In genomic region chr17:17592926-17593325, GRCm38 (mm10) we compare ENCODE assay signal across 15 mouse cellular contexts. TPM values are rescaled to one million over a fixed set of nuclear protein-coding genes. Genes with fewer than 3 reads are reported as not detected.
DNase-seq lines count a peak whose midpoint lies in the region; ATAC-seq and TF ChIP-seq lines count a peak whose summit lies in the region.
"Had no signal": no experiment of that assay in that cellular context is flagged by ENCODE, and none has a peak within 500 bp of the region (broad histone marks: within the 10 kb centered on the region; RNA-seq: fewer than 3 reads in every experiment).

No protein-coding gene starts in this region.

- peak; percentile 48; the same call in 1 of the 2 replicates for ATAC-seq in heart, embryonic 12.5 days (ENCODE audit: insufficient number of reproducible peaks, low FRiP score)
- ATAC-seq in stomach, postnatal 0 days (ENCODE audit: low FRiP score, low TSS enrichment), result peak; percentile 51; the same call in 1 of the 2 replicates

- H3K9me3 ChIP-seq in heart, embryonic 12.5 days (replicated peaks), result no peaks in the 10 kb centered on the region
- H3K9me3 ChIP-seq in stomach, postnatal 0 days (ENCODE audit: control insufficient read depth, low read length), result no peaks in the 10 kb centered on the region
- no peaks in the 10 kb centered on the region for H3K9me3 ChIP-seq in hindbrain, embryonic 10.5 days
- H3K9me3 ChIP-seq: embryonic facial prominence, embryonic 15.5 days; hindbrain, embryonic 15.5 days; limb, embryonic 15.5 days; neural tube, embryonic 15.5 days had no signal

- peak; percentile 74 for DNase-seq in heart, adult 8-10 months (ENCODE audit: low spot score)
- DNase-seq in heart, postnatal 25 days (ENCODE audit: low spot score), result no peak
- peak; percentile 40 to 47 for DNase-seq in right cerebral cortex, adult 2 months (ENCODE audit: low spot score in 2 of 2)
- no peak for DNase-seq in right cerebral cortex, postnatal 10 days (ENCODE audit: low spot score in 2 of 2)
- no peak for DNase-seq in stomach, postnatal 0 days (ENCODE audit: low spot score)
- no peak for DNase-seq in adrenal gland, postnatal 4 days (ENCODE audit: low spot score in 2 of 2)
- no peak for DNase-seq in hindbrain, embryonic 10.5 days (ENCODE audit: low spot score)
- DNase-seq: cerebellum, adult 9-10 months; kidney, adult 2 months had no signal

- TF ChIP-seq EP300 in stomach, postnatal 0 days (optimal IDR thresholded peaks at IDR 0.05), result no peak

- no peak overlapping the region for H3K4me3 ChIP-seq in heart, embryonic 12.5 days
- H3K4me3 ChIP-seq in stomach, postnatal 0 days (ENCODE audit: low read depth, low read length), result no peak overlapping the region
- no peak overlapping the region for H3K4me3 ChIP-seq in hindbrain, embryonic 10.5 days
- H3K4me3 ChIP-seq: embryonic facial prominence, embryonic 15.5 days; hindbrain, embryonic 15.5 days; limb, embryonic 15.5 days; neural tube, embryonic 15.5 days had no signal

- 28% methylated on average over 1 of the region's 1 CpGs for WGBS in heart, embryonic 12.5 days
- WGBS in stomach, postnatal 0 days, result 38% methylated on average over 1 of the region's 1 CpGs
- 91% methylated on average over 1 of the region's 1 CpGs for WGBS in hindbrain, embryonic 10.5 days

- intact Hi-C loops in heart, postnatal 25 days (cut with DNase I), result no loop called here

- 0 out of 2 replicates have a peak, but pooled peaks cover 2% of the 10 kb centered on the region for H3K36me3 ChIP-seq in heart, embryonic 12.5 days
- H3K36me3 ChIP-seq in stomach, postnatal 0 days (ENCODE audit: control insufficient read depth, insufficient read depth, low read length), result no peaks in the 10 kb centered on the region
- H3K36me3 ChIP-seq in hindbrain, embryonic 10.5 days, result no peaks in the 10 kb centered on the region; the same call in 1 of the 2 replicates
- H3K36me3 ChIP-seq: embryonic facial prominence, embryonic 15.5 days; hindbrain, embryonic 15.5 days; limb, embryonic 15.5 days; neural tube, embryonic 15.5 days had no signal

- no peak overlapping the region for H3K27ac ChIP-seq in heart, embryonic 12.5 days (ENCODE audit: poor library complexity, severe bottlenecking)
- H3K27ac ChIP-seq in stomach, postnatal 0 days (replicated peaks), result no peak overlapping the region
- no peak overlapping the region for H3K27ac ChIP-seq in hindbrain, embryonic 10.5 days
- H3K27ac ChIP-seq: embryonic facial prominence, embryonic 15.5 days; hindbrain, embryonic 15.5 days; limb, embryonic 15.5 days; macrophage; neural tube, embryonic 15.5 days had no signal

- H3K27me3 ChIP-seq in heart, embryonic 12.5 days (replicated peaks), result no peaks in the 10 kb centered on the region
- H3K27me3 ChIP-seq in stomach, postnatal 0 days (ENCODE audit: control insufficient read depth, insufficient read depth, low read length), result no peaks in the 10 kb centered on the region
- H3K27me3 ChIP-seq in hindbrain, embryonic 10.5 days (ENCODE audit: insufficient read depth, poor library complexity, severe bottlenecking), result no peaks in the 10 kb centered on the region
- H3K27me3 ChIP-seq: embryonic facial prominence, embryonic 15.5 days; hindbrain, embryonic 15.5 days; limb, embryonic 15.5 days; neural tube, embryonic 15.5 days had no signal

- H3K4me1 ChIP-seq in heart, embryonic 12.5 days (replicated peaks), result peaks cover 10% of the 10 kb centered on the region
- H3K4me1 ChIP-seq in stomach, postnatal 0 days (replicated peaks; ENCODE audit: control insufficient read depth, insufficient read depth), result no peaks in the 10 kb centered on the region
- no peaks in the 10 kb centered on the region for H3K4me1 ChIP-seq in hindbrain, embryonic 10.5 days (replicated peaks)
- H3K4me1 ChIP-seq: embryonic facial prominence, embryonic 15.5 days; hindbrain, embryonic 15.5 days; limb, embryonic 15.5 days; neural tube, embryonic 15.5 days had no signal

- TF ChIP-seq CTCF in stomach, postnatal 0 days (IDR thresholded peaks at IDR 0.05; ENCODE audit: low read depth), result no peak

- no peak overlapping the region for H3K9ac ChIP-seq in heart, embryonic 12.5 days
- H3K9ac ChIP-seq in stomach, postnatal 0 days (ENCODE audit: low read length), result no peak overlapping the region
- H3K9ac ChIP-seq: embryonic facial prominence, embryonic 15.5 days; hindbrain, embryonic 15.5 days; limb, embryonic 15.5 days; neural tube, embryonic 15.5 days had no signal

- H3K4me2 ChIP-seq in heart, embryonic 12.5 days, result no peak overlapping the region
- H3K4me2 ChIP-seq in stomach, postnatal 0 days (replicated peaks; ENCODE audit: low read depth), result no peak overlapping the region
- H3K4me2 ChIP-seq: embryonic facial prominence, embryonic 15.5 days; hindbrain, embryonic 15.5 days; limb, embryonic 15.5 days; neural tube, embryonic 15.5 days had no signal

RNA-seq across cellular contexts. Expression of gene Lnpep, which starts 31.9 kb away (rescaled TPM):
- 100 to 1,000 TPM; 158 to 181 (median 160) TPM for total RNA-seq in heart, adult 8-10 months (2022)
- total RNA-seq in heart, postnatal 25 days (2021), result 100 to 1,000 TPM; 147 to 177 TPM
- 13.8 and 15.1 TPM in 2 replicates for polyA plus RNA-seq in heart, embryonic 12.5 days (2016; fragmentation: Nextera tagmentation; extraction: Ambion mirVana)
- polyA plus RNA-seq in stomach, postnatal 0 days (2015; fragmentation: Nextera tagmentation; extraction: Ambion mirVana), result 4.8 and 5.0 TPM in 2 replicates
- 100 to 1,000 TPM; 113 to 129 TPM for total RNA-seq in adrenal gland, postnatal 4 days (2021)
- 6.2 and 7.2 TPM in 2 replicates for polyA plus RNA-seq in hindbrain, embryonic 10.5 days (2016; fragmentation: Nextera tagmentation; extraction: Ambion mirVana)

Comparison
In these comparisons a context has a peak if more than half of its experiments do, and no peak if none do; other contexts are left out.
1. DNase-seq: peak in heart, adult 8-10 months (single experiment) and right cerebral cortex, adult 2 months (2 of 2); none in heart, postnatal 25 days (single experiment), right cerebral cortex, postnatal 10 days (0 of 2), stomach, postnatal 0 days (single experiment), adrenal gland, postnatal 4 days (0 of 2) and hindbrain, embryonic 10.5 days (single experiment).